Mouse (Mus musculus): ENCODE data around the gene Draxin.

Draxin gene

DNA sequence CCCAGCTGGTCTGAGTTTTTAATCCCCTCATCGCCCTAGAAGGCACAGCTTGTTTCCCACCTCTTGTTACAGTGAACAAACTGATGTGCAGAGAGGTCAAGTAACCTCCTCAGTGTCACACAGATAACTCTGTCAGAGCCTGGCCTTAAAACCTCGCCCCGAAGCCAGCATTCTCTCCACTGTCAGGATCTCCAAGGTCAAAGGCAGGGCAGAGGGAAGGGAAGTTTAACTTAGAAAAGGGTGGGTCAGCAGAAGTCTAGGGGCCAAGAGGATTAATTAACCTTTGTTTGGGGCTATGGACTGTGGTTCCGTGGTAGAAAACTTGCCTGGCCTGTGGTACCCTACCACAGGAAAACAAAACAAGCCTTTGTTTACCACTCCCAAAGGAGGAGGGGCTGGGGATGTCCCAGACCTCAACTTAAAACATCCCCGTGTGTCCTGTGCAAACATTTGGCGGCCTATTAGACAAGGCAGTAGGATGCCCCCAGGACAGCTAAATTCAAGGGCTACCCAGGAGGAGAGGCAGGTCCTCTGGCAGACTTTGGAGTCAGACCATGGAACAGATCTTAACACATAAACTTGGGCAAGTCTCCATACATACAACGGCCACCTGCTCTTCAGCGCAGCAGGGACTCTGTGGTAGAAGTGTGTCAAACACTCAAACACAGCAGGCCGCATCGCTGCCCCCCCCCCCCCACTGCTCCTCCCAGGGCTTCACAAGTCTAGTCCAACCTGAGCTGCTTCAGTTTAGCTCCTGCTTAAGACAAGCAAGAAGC is 45.2 kb downstream of the Draxin start:
- in situ Hi-C loops (cut with MseI, MboI): no loop called here

- in situ Hi-C loops (cut with MseI, MboI): no loop called here
Observed at GRCm38 (mm10) chr4:148084261-148084714, 46.2 kb downstream of the Draxin start.

GRCm38 (mm10) chr4:148083176-148083899 is 47.2 kb downstream of the Draxin start:
- in situ Hi-C loops (cut with MseI, MboI): no loop called here

DNA sequence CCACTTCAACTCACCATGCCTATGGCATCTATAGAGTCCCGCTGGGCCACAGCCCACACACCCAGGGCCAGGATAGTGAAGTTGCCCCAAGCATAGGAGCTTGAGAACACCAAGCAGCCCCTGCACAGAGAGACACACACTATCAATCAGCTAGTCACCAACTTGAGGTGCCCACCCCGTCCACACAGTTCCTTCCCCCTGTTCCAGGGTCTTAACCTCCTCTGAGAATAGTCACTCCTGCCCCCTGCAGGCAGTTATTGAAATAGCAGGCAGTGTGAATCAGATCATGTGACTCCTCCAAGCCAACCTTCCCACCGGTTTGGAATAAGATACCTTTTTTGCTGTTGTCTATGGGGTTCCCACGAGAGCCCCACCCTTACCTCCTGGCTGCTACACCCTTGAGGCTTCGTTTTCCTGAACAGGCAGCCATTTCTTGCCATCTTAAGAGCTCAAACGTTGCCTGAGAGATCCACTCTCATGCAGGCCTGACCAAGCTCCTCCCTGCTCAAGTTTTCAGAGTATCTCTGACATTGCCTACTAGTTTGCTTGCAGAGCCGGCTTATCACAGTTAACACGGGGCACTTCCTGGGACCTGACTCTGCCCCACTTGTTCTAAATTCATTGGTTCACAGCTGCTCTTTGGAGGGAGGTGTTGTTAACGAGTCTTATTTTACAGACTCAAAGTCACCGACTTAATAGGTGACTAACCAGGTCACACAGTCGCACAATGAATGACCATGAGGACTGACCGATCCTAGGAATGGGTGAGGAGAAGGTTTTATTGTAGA is 48.0 kb downstream of the Draxin start:
- in situ Hi-C loops (cut with MseI, MboI): no loop called here

- in situ Hi-C loops (cut with MseI, MboI): no loop called here
Observed at GRCm38 (mm10) chr4:148081201-148081600, 49.3 kb downstream of the Draxin start.

GRCm38 (mm10) chr4:148080597-148080973 is 49.9 kb downstream of the Draxin start:
- in situ Hi-C loops (cut with MseI, MboI): no loop called here

DNA sequence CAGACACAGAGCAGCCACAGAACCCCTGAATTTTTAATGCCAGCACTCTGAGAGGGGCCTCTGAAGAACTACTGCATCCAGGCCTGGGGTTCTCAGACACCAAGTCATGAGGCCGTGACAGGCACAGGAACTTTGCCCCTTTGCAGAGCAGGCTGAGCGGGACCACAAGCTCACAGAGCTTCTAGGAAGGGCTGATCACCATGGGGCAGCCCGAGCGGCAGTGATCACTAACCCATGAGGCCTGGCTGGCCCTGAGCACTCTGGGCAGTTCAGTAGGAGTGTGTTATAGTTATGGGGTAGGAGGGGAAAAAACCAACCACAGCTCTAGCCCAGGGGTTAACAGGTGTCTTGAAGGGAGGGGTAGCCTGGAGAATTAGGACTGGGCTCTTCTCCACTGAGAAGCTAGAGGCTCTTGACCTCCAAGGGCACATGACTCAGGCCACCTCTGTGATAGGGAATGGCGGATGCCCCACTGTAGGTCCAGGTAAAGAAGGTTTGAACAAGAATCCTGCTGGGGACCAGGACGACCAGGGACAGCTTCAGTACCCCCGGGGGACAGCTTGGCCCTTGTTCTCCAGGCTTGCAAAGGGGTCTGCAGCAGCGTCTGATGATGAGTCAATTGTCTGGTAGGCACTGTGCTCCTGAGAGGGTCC is 50.4 kb downstream of the Draxin start:
- in situ Hi-C loops (cut with MseI, MboI): no loop called here

- in situ Hi-C loops (cut with MseI, MboI): no loop called here
Observed at GRCm38 (mm10) chr4:148079212-148079611, 51.3 kb downstream of the Draxin start.

DNA sequence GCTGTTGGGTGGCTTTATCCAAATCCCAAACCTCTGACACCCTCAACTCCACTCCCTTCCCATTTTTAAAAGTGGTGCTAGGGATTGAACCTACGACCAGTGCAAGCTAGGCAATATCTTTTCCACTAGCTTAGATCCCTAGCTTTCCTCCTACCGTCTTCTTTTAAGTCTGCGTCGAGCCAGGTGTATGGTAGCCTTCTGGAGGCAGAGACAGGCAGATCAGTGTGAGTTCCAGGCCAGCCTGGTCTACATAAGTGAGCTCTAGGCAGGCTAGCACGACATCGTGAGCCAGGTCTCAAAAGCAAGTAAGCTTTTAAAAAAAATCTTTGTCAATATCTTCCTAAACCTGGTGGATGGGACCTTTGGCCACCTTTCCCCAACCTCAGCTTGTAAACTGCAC is 54.6 kb downstream of the Draxin start:
- in situ Hi-C loops (cut with MseI, MboI): no loop called here

DNA sequence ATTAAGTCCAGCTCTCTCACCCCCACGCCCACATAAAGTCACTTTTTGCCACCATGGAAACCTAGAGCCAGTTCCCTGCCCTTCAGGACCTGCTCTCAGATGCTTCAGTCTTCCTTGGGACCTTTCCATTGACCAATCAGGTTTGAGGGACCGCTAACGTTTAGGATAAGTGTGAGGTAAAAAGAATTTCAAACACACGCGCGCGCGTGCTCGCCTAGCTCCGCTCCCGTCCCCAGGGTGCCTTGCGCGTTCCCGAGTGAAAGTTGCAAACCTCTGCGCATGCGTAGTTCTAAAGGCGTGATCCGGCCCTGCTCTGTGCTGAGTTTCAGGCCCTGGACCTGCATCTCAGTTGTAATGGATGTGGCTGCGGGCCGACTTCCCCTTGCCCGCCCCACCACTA is 55.2 kb downstream of the Draxin start:
- in situ Hi-C loops (cut with MseI, MboI): no loop called here

DNA sequence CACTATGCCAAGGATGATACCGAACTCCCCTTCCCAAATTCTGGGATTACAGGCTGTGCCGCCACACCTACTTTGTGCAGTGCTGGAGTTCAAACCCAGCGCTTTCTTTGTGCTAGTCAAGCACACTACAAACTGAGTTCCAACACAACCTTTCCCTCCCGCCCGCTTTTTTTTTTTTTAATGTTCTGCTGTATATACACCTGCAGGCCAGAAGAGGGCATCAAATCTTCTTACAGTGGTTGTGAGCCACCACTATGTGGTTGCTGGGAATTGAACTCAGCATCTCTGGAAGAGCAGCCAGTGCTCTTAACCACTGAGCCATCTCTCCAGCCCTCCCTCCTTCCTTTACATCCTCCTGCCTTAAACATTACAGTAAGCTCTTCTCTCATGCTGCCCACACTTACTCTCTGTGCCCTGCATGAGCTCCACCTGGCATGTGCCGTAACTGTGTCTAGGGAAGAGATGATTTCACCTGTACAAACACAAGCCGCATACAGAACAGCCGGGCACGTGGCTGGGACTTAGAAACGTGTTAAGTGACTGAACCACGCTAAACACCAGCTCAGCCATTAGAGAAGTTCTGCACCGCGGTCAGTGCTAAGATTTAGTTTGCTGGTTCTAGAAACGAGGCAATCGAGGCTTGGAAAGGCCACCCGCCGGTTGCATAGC is 55.8 kb downstream of the Draxin start:
- in situ Hi-C loops (cut with MseI, MboI): no loop called here

GRCm38 (mm10) chr4:148071508-148071907 is 59.0 kb downstream of the Draxin start:
- in situ Hi-C loops (cut with MseI, MboI): no loop called here

- in situ Hi-C loops (cut with MseI, MboI): no loop called here
Observed at GRCm38 (mm10) chr4:148069602-148070218, 60.8 kb downstream of the Draxin start.

- in situ Hi-C loops (cut with MseI, MboI): no loop called here
Observed at GRCm38 (mm10) chr4:148067346-148067745, 63.2 kb downstream of the Draxin start.

DNA sequence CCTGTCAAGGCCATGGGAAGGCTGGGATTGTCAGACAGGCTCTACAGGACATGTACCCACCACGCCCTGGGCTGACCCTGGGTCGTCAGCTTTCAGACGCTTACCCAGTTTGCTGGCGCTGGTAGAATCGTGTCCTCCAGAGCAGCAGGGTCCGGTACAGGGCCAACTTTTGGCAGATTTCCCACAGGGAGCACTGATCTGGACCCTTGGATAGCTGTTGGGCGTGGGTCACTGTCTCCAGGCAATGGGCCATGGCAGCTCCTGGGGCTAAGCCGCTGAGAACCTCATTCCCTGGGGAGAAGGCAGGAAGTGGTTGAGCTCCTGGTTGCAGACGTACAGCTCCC is 64.1 kb downstream of the Draxin start:
- in situ Hi-C loops (cut with MseI, MboI): no loop called here

DNA sequence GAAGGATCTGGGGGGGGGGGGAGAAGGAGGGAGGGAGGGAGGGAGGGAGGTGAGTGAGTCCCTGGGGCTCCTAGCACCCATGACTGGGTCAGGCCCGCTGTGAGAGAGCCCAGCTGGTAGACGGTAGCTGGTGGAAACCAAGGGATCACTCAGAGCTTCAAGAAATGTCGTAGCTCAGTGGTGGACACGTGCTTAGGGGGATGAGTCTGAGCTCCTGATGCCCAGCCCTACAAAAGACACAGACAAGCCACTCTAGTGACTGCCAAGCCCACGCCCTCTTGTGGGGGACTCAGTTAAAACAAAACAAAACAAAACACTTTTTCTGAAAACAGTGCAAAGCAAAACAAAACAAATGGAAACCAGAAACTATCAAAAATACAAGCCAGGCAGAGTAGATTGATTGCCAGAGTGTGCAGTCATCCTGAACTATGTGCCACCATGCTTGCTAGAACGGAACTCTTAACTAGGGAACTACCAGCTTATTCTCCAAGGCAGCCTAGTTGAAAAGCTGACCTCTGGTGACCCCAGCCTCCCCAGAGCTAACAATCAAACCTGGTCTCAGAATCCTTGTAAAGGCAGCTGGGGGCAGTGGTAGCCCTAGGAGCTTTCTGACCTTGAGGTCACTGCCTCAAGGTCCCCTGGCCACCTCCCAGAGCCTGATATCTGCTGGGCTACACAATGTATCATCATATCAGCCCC is 64.6 kb downstream of the Draxin start:
- in situ Hi-C loops (cut with MseI, MboI): no loop called here

GRCm38 (mm10) chr4:148061086-148061480 is 69.4 kb downstream of the Draxin start:
- in situ Hi-C loops (cut with MseI, MboI): no loop called here

GRCm38 (mm10) chr4:148060120-148061085 is 70.1 kb downstream of the Draxin start:
- in situ Hi-C loops (cut with MseI, MboI): no loop called here

DNA sequence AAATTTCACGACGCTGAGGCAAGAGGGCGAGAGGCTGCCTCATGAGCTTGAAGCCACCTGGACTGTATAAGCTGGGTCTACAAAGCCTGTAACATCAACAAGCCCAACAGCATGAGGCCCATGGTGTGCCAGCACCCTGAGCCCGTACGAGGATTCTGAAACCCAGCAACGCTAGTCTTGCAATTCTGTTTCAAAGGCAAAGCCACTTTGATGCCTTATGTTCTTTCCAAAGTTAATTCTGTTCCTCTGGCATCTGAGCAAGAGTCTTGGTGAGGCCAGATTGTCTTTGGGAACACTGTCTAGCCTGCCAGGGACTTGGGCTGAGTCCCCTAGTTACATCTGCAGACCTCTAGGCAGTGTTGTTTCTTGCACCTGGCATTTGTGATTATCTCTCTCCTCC is 71.5 kb downstream of the Draxin start:
- in situ Hi-C loops (cut with MseI, MboI): no loop called here
